Mouse (Mus musculus): ENCODE data around the gene Syn3. TPM values are rescaled to one million over a fixed set of nuclear protein-coding genes. Genes with fewer than 3 reads are reported as not detected.

Syn3 gene
- polyA plus RNA-seq, 1 experiment = 1.5 TPM

GRCm38 (mm10) chr10:86307235-86307634 lies 191.5 kb downstream of the Syn3 start:
- DNase-seq (ENCODE audit: low read depth) = no peak

GRCm38 (mm10) chr10:86304583-86304982 lies 194.1 kb downstream of the Syn3 start:
- DNase-seq (ENCODE audit: low read depth) = no peak

GRCm38 (mm10) chr10:86303495-86303876 lies 195.2 kb downstream of the Syn3 start:
- DNase-seq (ENCODE audit: low read depth) = no peak

GRCm38 (mm10) chr10:86302761-86303494 lies 195.8 kb downstream of the Syn3 start:
- no peak for DNase-seq (ENCODE audit: low read depth)

- DNase-seq (ENCODE audit: low read depth) = no peak
Observed at GRCm38 (mm10) chr10:86302318-86302648, 196.4 kb downstream of the Syn3 start.

- DNase-seq (ENCODE audit: low read depth) = no peak
Observed at GRCm38 (mm10) chr10:86301593-86302317, 196.9 kb downstream of the Syn3 start.

- DNase-seq (ENCODE audit: low read depth) = no peak
Observed at GRCm38 (mm10) chr10:86301117-86301490, 197.6 kb downstream of the Syn3 start.

- no peak for DNase-seq (ENCODE audit: low read depth)
Observed at GRCm38 (mm10) chr10:86300293-86301116, 198.2 kb downstream of the Syn3 start, which contains the start of gene Timp3. Timp3 (plus strand) TSS chr10:86300372.

GRCm38 (mm10) chr10:86299795-86300194 lies 198.9 kb downstream of the Syn3 start:
- DNase-seq (ENCODE audit: low read depth) = no peak

- DNase-seq (ENCODE audit: low read depth) = no peak
Observed at GRCm38 (mm10) chr10:86298326-86298725, 200.4 kb downstream of the Syn3 start.

- DNase-seq (ENCODE audit: low read depth) = no peak
Observed at GRCm38 (mm10) chr10:86297307-86297706, 201.4 kb downstream of the Syn3 start.

GRCm38 (mm10) chr10:86296111-86296510 lies 202.6 kb downstream of the Syn3 start:
- no peak for DNase-seq (ENCODE audit: low read depth)

GRCm38 (mm10) chr10:86295454-86296098 lies 203.1 kb downstream of the Syn3 start:
- no peak for DNase-seq (ENCODE audit: low read depth)

GRCm38 (mm10) chr10:86294599-86295365 lies 203.9 kb downstream of the Syn3 start:
- DNase-seq (ENCODE audit: low read depth) = no peak

GRCm38 (mm10) chr10:86293880-86294279 lies 204.8 kb downstream of the Syn3 start:
- no peak for DNase-seq (ENCODE audit: low read depth)

- no peak for DNase-seq (ENCODE audit: low read depth)
Observed at GRCm38 (mm10) chr10:86290109-86290771, 208.5 kb downstream of the Syn3 start.

- no peak for DNase-seq (ENCODE audit: low read depth)
Observed at GRCm38 (mm10) chr10:86286508-86286907, 212.2 kb downstream of the Syn3 start.

- no peak for DNase-seq (ENCODE audit: low read depth)
Observed at GRCm38 (mm10) chr10:86281238-86281637, 217.5 kb downstream of the Syn3 start.

- DNase-seq (ENCODE audit: low read depth) = no peak
Observed at GRCm38 (mm10) chr10:86279579-86280168, 219.0 kb downstream of the Syn3 start.

- no peak for DNase-seq (ENCODE audit: low read depth)
Observed at GRCm38 (mm10) chr10:86278481-86278880, 220.2 kb downstream of the Syn3 start.
